Mouse (Mus musculus) embryonic facial prominence, embryonic 13.5 days (tissue): ENCODE data around the gene Lgi4. TPM values are rescaled to one million over a fixed set of nuclear protein-coding genes. Genes with fewer than 3 reads are reported as not detected.

Source experiments
- ATAC-seq: fragments of 200-750 bp; cut with Nextera tagmentation; 2 replicates; pipeline ENCODE4 v1.8.0; 2017; ENCODE audit warnings: low read depth; ENCODE audit not compliant: insufficient number of reproducible peaks, insufficient read depth, low FRiP score, low TSS enrichment
- H3K27ac ChIP-seq: fragments of 300-500 bp; sonication (generic); 2 replicates; pipeline ENCODE4 v1.5.1; 2015; ENCODE audit warnings: moderate library complexity, mild to moderate bottlenecking, inconsistent platforms
- H3K27me3 ChIP-seq: fragments of 300-500 bp; sonication (generic); 2 replicates; pipeline ENCODE4 v1.6.1; 2015; ENCODE audit warnings: mild to moderate bottlenecking, inconsistent platforms
- H3K36me3 ChIP-seq: fragments of 300-500 bp; sonication (generic); 2 replicates; pipeline ENCODE4 v1.6.1; 2015; ENCODE audit warnings: mild to moderate bottlenecking, inconsistent platforms
- H3K4me1 ChIP-seq: fragments of 300-500 bp; sonication (generic); 2 replicates; pipeline ENCODE4 v1.6.1; 2015; ENCODE audit warnings: inconsistent platforms
- H3K4me2 ChIP-seq: fragments of 300-500 bp; sonication (generic); 2 replicates; pipeline ENCODE4 v1.6.1; 2015; ENCODE audit warnings: moderate library complexity, mild to moderate bottlenecking, inconsistent platforms
- H3K4me3 ChIP-seq: fragments of 300-500 bp; sonication (generic); 2 replicates; pipeline ENCODE4 v1.5.1; 2015; ENCODE audit warnings: mild to moderate bottlenecking, inconsistent platforms
- H3K9ac ChIP-seq: fragments of 300-500 bp; sonication (generic); 2 replicates; pipeline ENCODE4 v1.6.1; 2015; ENCODE audit warnings: mild to moderate bottlenecking, inconsistent platforms
- H3K9me3 ChIP-seq: fragments of 300-500 bp; sonication (generic); 2 replicates; pipeline ENCODE4 v1.6.1; 2016; ENCODE audit warnings: inconsistent platforms
- WGBS: fragments of 180-500 bp; shearing (Covaris S2); methylation state at CpG from one replicate; pipeline ENCODE4 v1.1.7; 2015; ENCODE audit warnings: mixed read lengths; 5-methylcytosine and 5-hydroxymethylcytosine counted together
- microRNA-seq: library from miRNA; unstranded; fragments of <30 nt; microRNA quantifications from one replicate; pipeline ENCODE4, GENCODE M21; 2016
- polyA plus RNA-seq: library from polyadenylated mRNA; unstranded; fragments of >200 nt; fragmentation: Nextera tagmentation; extraction: Ambion mirVana; gene quantifications from 2 replicates; pipeline ENCODE4 v1.2.1, GENCODE M21; 2015

The Lgi4 gene
- polyA plus RNA-seq, 1 experiment from 2014 or later, result 1.3 TPM

- H3K9me3 ChIP-seq, result no peaks in the 10 kb centered on the region
- no peak overlapping the region for H3K27ac ChIP-seq
- H3K9ac ChIP-seq, result no peak overlapping the region
- no peaks in the 10 kb centered on the region for H3K36me3 ChIP-seq
- H3K4me2 ChIP-seq, result no peak overlapping the region
- H3K27me3 ChIP-seq, result no peaks in the 10 kb centered on the region
- peaks cover 14% of the 10 kb centered on the region for H3K4me1 ChIP-seq
- ATAC-seq, result no peak
- H3K4me3 ChIP-seq, result no peak overlapping the region
- 42% methylated on average over 4 of the region's 4 CpGs for WGBS
Observed at GRCm38 (mm10) chr7:31112036-31112435, 52.9 kb downstream of the Lgi4 start.

DNA sequence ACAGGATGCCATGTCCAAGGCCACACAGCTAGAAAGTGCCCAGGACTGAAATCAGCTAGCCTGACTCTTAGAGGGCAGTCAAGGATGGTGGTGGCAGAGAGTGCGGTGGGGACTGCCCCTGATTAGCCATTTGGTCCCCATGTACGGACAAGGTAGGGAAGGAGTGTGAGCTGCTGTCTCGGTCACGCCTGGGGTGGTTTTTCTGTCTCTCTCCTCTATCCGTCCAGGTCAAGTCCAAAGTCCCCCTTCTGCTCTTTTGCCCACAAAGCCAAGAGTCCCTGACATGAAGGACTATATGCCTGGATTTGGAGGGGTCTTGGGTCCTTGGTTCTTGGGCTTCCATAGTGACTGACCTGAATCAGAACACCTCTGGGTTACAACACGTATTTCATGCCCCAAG, 54.7 kb downstream of the Lgi4 start:
- no peaks in the 10 kb centered on the region for H3K27me3 ChIP-seq
- no peaks in the 10 kb centered on the region for H3K36me3 ChIP-seq
- 80% methylated on average over 6 of the region's 6 CpGs for WGBS
- no peaks in the 10 kb centered on the region for H3K9me3 ChIP-seq
- H3K4me1 ChIP-seq, result peaks cover 14% of the 10 kb centered on the region
- no peak overlapping the region for H3K9ac ChIP-seq
- H3K4me3 ChIP-seq, result no peak overlapping the region
- ATAC-seq, result no peak
- H3K4me2 ChIP-seq, result no peak overlapping the region
- H3K27ac ChIP-seq, result no peak overlapping the region

GRCm38 (mm10) chr7:31114646-31115045, 55.5 kb downstream of the Lgi4 start:
- peaks cover 14% of the 10 kb centered on the region for H3K4me1 ChIP-seq
- peak overlapping the region; percentile 47 for H3K4me2 ChIP-seq
- H3K9ac ChIP-seq, result no peak overlapping the region
- no peaks in the 10 kb centered on the region for H3K9me3 ChIP-seq
- H3K27me3 ChIP-seq, result no peaks in the 10 kb centered on the region
- H3K27ac ChIP-seq, result no peak overlapping the region
- 53% methylated on average over 10 of the region's 10 CpGs for WGBS
- H3K4me3 ChIP-seq, result peak overlapping the region; percentile 20; the same call in 1 of the 2 replicates
- H3K36me3 ChIP-seq, result no peaks in the 10 kb centered on the region
- no peak for ATAC-seq

DNA sequence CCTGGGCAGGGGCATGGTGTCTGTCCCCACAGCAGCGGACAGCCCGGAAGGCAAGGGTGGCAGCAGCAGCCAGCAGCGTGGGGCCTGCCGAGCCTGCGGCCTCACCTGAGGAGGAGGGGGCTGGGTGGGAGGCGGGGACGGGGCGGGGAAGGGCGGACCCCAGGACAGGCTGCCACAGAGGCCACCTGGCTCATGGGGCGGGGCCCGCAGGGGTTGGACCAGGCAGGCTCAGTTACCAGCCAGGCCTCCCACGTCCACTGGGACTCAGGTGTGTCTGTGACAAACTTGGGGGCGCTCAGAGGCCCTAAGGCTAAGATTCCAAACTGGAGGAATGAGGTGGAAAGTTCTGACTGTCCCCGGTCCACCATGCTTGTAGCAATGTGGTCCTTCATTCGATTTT, 56.0 kb downstream of the Lgi4 start, which contains the start of gene Hpn:
Gene Hpn, minus strand, starts transcription at position 109 of the 400 bp plus-strand sequence.
- 0 out of 2 replicates have a peak, but pooled peaks have one; percentile 28 for ATAC-seq
- Histone ChIP-seq H3K9ac (0 out of 2 replicates have a peak within 1 kb of the TSS, but pooled peaks have one; percentile 51), H3K27me3 (no peaks in the 10 kb centered on the region), H3K4me3 (peak within 1 kb of the TSS; percentile 20), H3K36me3 (no peaks in the 10 kb centered on the region), H3K27ac (peak within 1 kb of the TSS; percentile 33; the same call in 1 of the 2 replicates), H3K9me3 (no peaks in the 10 kb centered on the region), H3K4me1 (peaks cover 14% of the 10 kb centered on the region), H3K4me2 (peak within 1 kb of the TSS; percentile 47)
- WGBS, result 12% methylated on average over 15 of the region's 15 CpGs

DNA sequence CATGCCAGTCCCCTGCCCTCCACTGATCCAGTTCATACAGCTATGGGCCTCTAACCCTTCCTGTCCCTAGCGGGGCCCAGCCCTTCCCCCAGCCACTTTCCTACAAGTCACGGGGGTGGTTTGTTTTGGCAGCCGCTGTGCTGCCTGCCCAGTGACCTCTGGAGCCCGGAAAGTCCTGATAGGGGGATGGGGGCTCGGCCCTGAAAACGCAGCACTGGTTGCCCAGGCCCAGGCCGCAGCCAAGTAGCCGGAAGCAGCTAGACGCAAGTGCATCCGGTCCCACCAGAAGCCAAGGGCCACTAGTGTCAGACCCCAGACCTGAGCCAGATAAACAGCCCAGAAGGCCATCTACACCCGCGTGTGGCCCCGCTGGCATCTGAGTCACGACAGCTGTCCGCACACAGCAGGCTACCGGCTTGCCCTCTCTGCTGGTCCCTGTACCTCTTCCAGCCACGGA, 56.5 kb downstream of the Lgi4 start:
- Histone ChIP-seq H3K9me3 (no peaks in the 10 kb centered on the region), H3K4me3 (peak overlapping the region; percentile 20; the same call in 1 of the 2 replicates), H3K9ac (0 out of 2 replicates have a peak overlapping the region, but pooled peaks have one; percentile 44), H3K27ac (peak overlapping the region; percentile 33; the same call in 1 of the 2 replicates), H3K4me1 (peaks cover 14% of the 10 kb centered on the region), H3K36me3 (no peaks in the 10 kb centered on the region), H3K27me3 (no peaks in the 10 kb centered on the region), H3K4me2 (peak overlapping the region; percentile 47)
- 18% methylated on average over 17 of the region's 17 CpGs for WGBS
- ATAC-seq, result no peak

GRCm38 (mm10) chr7:31116721-31117145, 57.6 kb downstream of the Lgi4 start:
- Histone ChIP-seq H3K27me3 (no peaks in the 10 kb centered on the region), H3K27ac (no peak overlapping the region), H3K9me3 (no peaks in the 10 kb centered on the region), H3K4me3 (no peak overlapping the region), H3K4me1 (peaks cover 20% of the 10 kb centered on the region), H3K9ac (no peak overlapping the region), H3K36me3 (no peaks in the 10 kb centered on the region), H3K4me2 (0 out of 2 replicates have a peak overlapping the region, but pooled peaks have one; percentile 2)
- 48% methylated on average over 16 of the region's 16 CpGs for WGBS
- no peak for ATAC-seq

GRCm38 (mm10) chr7:31117465-31117864, 58.3 kb downstream of the Lgi4 start:
- H3K9me3 ChIP-seq, result no peaks in the 10 kb centered on the region
- no peak overlapping the region for H3K4me3 ChIP-seq
- no peak overlapping the region for H3K9ac ChIP-seq
- H3K27ac ChIP-seq, result no peak overlapping the region
- peaks cover 20% of the 10 kb centered on the region for H3K4me1 ChIP-seq
- no peaks in the 10 kb centered on the region for H3K27me3 ChIP-seq
- WGBS, result 89% methylated on average over 11 of the region's 11 CpGs
- no peak for ATAC-seq
- no peaks in the 10 kb centered on the region for H3K36me3 ChIP-seq
- H3K4me2 ChIP-seq, result no peak overlapping the region

DNA sequence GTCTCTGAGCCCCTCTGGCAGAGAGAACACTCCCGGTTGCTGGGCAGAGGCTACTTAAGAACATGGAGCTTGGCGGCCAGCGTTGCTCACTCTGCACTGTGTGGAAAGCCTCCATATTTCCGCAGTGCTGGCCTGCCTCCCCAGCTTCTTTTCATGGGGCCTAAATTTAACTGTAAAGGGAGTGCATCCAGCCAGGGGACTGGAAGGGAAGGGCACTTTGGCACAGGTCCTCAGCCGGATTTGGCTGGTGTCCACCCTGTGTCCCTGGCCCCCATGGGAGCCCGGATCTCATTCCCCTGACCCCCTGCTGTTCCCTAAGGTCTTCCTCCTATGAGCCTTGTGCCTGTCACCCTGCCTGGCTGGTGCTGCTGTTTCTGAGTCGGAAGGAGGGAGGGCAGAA, 59.3 kb downstream of the Lgi4 start:
- Histone ChIP-seq H3K9ac (no peak overlapping the region), H3K9me3 (no peaks in the 10 kb centered on the region), H3K4me1 (peaks cover 20% of the 10 kb centered on the region), H3K27me3 (no peaks in the 10 kb centered on the region), H3K4me3 (no peak overlapping the region), H3K27ac (no peak overlapping the region), H3K4me2 (no peak overlapping the region), H3K36me3 (no peaks in the 10 kb centered on the region)
- no peak for ATAC-seq
- WGBS, result 69% methylated on average over 7 of the region's 7 CpGs

DNA sequence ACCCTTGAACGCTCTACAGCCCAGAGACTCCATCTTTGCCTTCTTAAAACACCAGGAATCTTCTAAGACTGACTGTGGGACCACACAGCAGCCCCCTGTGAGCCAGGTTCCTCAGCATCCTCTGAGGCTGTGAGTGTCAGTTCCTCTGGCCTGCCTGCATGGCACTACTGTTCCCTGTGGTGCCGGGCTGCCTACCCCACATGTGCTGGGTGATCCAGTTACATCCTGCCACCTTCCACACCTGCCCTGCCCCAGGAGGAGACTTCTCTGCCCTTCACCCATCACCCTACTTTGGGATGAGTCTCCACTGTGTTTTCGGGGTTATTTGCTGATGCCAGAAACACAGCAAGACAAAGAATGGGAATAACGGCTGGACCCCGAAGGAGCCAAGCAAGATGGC, 60.4 kb downstream of the Lgi4 start:
- 86% methylated on average over 5 of the region's 5 CpGs for WGBS
- no peak for ATAC-seq
- no peak overlapping the region for H3K27ac ChIP-seq

More for the DNA sequence above, 60.4 kb downstream of the Lgi4 start:
- Histone ChIP-seq H3K9me3 (no peaks in the 10 kb centered on the region), H3K27me3 (peaks cover 4% of the 10 kb centered on the region; the same call in 1 of the 2 replicates), H3K4me1 (peaks cover 20% of the 10 kb centered on the region), H3K9ac (no peak overlapping the region), H3K4me3 (no peak overlapping the region), H3K4me2 (no peak overlapping the region), H3K36me3 (no peaks in the 10 kb centered on the region)

Small RNA genes within 50 kb of the gene (microRNA-seq; reads per million reads assigned to microRNA genes)
- not detected for gene Mir7050

Other genes with a start within 250 kb of the Lgi4 start
- gene Ffar2, start 235.6 kb upstream of the Lgi4 start, polyA plus RNA-seq, result not detected in 2 replicates
- not detected in 2 replicates for gene Ffar3, start 203.2 kb upstream of the Lgi4 start, polyA plus RNA-seq
- gene Ffar1, start 197.8 kb upstream of the Lgi4 start, polyA plus RNA-seq, result not detected in 2 replicates
- 0.18 TPM in 1 of 2 replicates, not detected in the other for gene Cd22, start 179.0 kb upstream of the Lgi4 start, polyA plus RNA-seq
- gene Mag, start 144.5 kb upstream of the Lgi4 start, polyA plus RNA-seq, result 0.34 and 0.49 TPM in 2 replicates
- 1.0 and 1.4 TPM in 2 replicates for gene Hamp2, start 134.7 kb upstream of the Lgi4 start, polyA plus RNA-seq
- gene Hamp, start 115.3 kb upstream of the Lgi4 start, polyA plus RNA-seq, result not detected in 2 replicates
- 21.9 and 25.0 TPM in 2 replicates for gene Usf2, start 102.5 kb upstream of the Lgi4 start, polyA plus RNA-seq
- 26.1 and 29.3 TPM in 2 replicates for gene Lsr, start 85.9 kb upstream of the Lgi4 start, polyA plus RNA-seq
- 1.5 and 2.6 TPM in 2 replicates for gene Fam187b, start 85.6 kb upstream of the Lgi4 start, polyA plus RNA-seq
- gene Fxyd5, start 16.9 kb upstream of the Lgi4 start, polyA plus RNA-seq, result 16.7 and 20.7 TPM in 2 replicates
- gene Fxyd7, start 7.9 kb upstream of the Lgi4 start, polyA plus RNA-seq, result 18.3 and 23.1 TPM in 2 replicates
- gene Fxyd1, start 2.1 kb upstream of the Lgi4 start, polyA plus RNA-seq, result 50.0 and 59.2 TPM in 2 replicates
- 55.9 and 59.6 TPM in 2 replicates for gene Fxyd3, start 17.4 kb downstream of the Lgi4 start, polyA plus RNA-seq
- 5.6 and 6.4 TPM in 2 replicates for gene Hpn, start 55.9 kb downstream of the Lgi4 start, polyA plus RNA-seq
- 4.3 and 4.8 TPM in 2 replicates for gene Scn1b, start 67.7 kb downstream of the Lgi4 start, polyA plus RNA-seq
- gene Gramd1a, start 96.6 kb downstream of the Lgi4 start, polyA plus RNA-seq, result 82.6 and 84.8 TPM in 2 replicates
- not detected in 2 replicates for gene Scgb2b2, start 231.2 kb downstream of the Lgi4 start, polyA plus RNA-seq
- not detected in 2 replicates for gene Scgb1b2, start 232.5 kb downstream of the Lgi4 start, polyA plus RNA-seq